Mouse (Mus musculus): ENCODE measurements around the gene BC049352.

DNA sequence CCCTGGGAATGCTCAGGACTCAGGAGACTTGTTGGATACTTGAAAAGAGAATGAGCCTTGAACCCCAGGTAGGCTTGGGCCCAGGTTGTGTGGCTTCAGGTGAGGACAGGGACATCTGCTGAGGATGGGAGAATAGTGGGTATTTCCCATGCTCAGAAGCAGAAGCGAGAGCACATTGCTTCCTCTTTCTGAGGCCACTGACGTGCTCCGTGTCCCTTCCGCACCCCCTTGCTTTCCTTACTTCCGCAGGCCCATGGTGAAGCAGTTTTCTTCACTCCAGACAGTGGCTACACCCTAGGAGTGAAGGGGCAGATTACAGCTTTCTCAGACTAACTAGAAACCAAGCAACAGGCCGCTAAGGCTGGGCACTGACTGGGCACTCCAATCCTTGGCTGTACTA is 64.3 kb downstream of the BC049352 start:
- TF ChIP-seq CTCF (IDR thresholded peaks at IDR 0.05; ENCODE audit: borderline replicate concordance, extremely low read depth, insufficient read depth, insufficient read length) (no peak), POLR2A (IDR thresholded peaks at IDR 0.05; ENCODE audit: borderline replicate concordance, extremely low read depth, insufficient read depth, insufficient read length, poor library complexity, severe bottlenecking) (no peak)

Data from brain, embryonic 14.5 days (tissue).